Mouse (Mus musculus) brain, adult 2 months (tissue): ENCODE measurements around the gene Plekhn1.

Source experiments
- DNase-seq: peaks from one replicate; pipeline ENCODE4 v3.0.0; 2011; ENCODE audit warnings: low read depth, low spot score

The Plekhn1 gene

GRCm38 (mm10) chr4:156215649-156216048 lies 19.0 kb downstream of the Plekhn1 start, which contains the start of gene Perm1:
Perm1 (plus strand) TSS chr4:156215868.
- peak; percentile 40 for DNase-seq

- no peak for DNase-seq
Observed at GRCm38 (mm10) chr4:156213134-156213533, 21.5 kb downstream of the Plekhn1 start.

GRCm38 (mm10) chr4:156209963-156210635 lies 24.6 kb downstream of the Plekhn1 start:
- DNase-seq: peak; percentile 31

GRCm38 (mm10) chr4:156208872-156209271 lies 25.8 kb downstream of the Plekhn1 start:
- DNase-seq: no peak

- peak; percentile 36 for DNase-seq
Observed at GRCm38 (mm10) chr4:156203413-156204131, 31.1 kb downstream of the Plekhn1 start.

GRCm38 (mm10) chr4:156203001-156203412 lies 31.6 kb downstream of the Plekhn1 start, which contains the start of gene AW011738:
AW011738 (plus strand) TSS chr4:156203304.
- DNase-seq: peak; percentile 90

- DNase-seq: peak; percentile 16
Observed at GRCm38 (mm10) chr4:156202462-156202893, 32.2 kb downstream of the Plekhn1 start.

- DNase-seq: peak; percentile 53
Observed at GRCm38 (mm10) chr4:156200623-156201475, 33.8 kb downstream of the Plekhn1 start, which contains the start of gene Isg15. Isg15 (minus strand) TSS chr4:156200818.

GRCm38 (mm10) chr4:156197829-156198205 lies 36.8 kb downstream of the Plekhn1 start:
- peak; percentile 89 for DNase-seq

- DNase-seq: peak; percentile 75
Observed at GRCm38 (mm10) chr4:156197131-156197828, 37.4 kb downstream of the Plekhn1 start, which contains the start of gene Agrn. Agrn (minus strand) TSS chr4:156197488.

DNA sequence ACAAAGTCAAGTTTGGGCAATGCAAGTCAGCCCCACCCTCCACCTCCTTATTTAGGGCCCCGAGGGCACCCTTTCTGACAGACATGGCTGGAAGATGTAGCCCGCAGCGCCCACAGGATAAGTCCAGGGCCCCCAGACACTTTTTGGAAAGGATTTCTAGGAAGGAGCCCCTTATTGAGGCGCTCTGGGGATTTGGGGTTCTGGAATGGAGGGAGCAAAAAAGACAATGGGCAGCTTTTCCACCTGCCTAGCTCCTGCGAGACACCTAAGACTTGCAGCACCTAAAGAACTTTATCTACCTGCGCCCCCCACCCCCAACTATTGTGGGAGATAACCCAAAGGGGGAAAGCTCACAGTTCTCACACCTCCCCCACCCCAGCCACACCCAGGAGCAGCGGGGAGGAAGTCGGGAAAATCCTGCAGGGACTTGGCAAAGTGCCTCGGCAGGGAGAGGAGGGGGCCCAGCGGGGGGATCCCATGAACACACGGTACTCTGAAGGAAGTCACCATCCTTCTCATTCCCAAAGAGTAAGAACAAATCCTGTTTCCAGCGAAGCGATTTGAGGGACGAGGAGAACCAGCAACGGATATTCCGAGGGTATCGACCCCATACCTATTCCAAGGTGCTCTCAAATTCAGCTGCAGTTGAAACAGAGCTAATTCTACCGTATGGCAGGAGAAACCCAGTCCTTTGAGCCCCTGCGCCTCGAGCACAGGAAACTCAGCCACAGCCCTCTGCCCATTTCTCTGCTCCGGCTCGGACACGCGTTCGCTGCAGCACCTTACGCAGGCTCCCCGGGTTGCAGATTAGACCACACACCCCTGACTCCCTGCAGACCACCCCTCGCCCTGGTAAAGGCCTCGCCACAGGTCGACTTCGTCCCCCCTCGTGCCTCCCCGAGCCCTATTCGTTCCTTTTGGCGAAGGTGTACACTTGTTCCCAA lies 38.5 kb downstream of the Plekhn1 start:
- DNase-seq: peak; percentile 20

GRCm38 (mm10) chr4:156194346-156194745 lies 40.3 kb downstream of the Plekhn1 start:
- no peak for DNase-seq

- no peak for DNase-seq
Observed at GRCm38 (mm10) chr4:156193906-156194305, 40.8 kb downstream of the Plekhn1 start.

GRCm38 (mm10) chr4:156193200-156193590 lies 41.5 kb downstream of the Plekhn1 start:
- no peak for DNase-seq

DNA sequence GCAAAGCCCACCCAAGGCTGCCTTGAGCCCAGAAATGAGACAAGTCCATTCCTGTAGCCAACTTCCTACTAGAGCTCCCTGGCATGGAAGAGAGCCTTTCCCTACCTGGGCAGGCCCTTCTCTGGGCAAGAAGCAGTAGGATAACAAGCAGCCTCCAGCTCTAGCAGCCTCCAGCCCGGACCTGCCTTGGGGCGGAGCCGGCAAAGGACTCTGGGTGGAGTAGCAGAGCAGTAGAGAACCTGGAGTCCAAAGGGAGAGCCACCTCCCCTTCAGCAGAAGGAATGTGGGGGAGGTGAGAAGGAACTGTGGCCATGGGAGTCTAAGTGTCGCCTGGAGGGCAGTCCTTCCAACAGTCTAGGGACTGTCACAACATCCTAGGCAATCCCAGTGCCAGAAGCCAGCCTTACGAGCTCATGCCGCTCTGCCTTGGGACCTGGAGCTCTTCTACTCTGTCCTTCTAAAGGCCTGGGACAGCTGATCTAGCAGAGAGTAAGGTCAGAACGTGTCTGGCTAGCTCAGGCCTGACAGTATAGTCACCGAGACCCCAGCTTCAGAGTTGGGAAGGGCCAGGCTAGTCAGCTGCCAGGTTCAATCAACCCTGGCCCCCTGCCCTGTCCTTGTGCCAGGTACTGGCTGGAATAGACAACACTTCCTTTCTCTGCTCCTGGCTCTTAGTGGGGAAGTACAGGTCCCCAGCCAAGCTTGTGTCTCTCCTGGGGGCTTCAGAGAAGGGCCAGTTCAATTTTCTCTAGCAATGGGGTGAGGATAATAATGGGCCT lies 42.0 kb downstream of the Plekhn1 start:
- no peak for DNase-seq

DNA sequence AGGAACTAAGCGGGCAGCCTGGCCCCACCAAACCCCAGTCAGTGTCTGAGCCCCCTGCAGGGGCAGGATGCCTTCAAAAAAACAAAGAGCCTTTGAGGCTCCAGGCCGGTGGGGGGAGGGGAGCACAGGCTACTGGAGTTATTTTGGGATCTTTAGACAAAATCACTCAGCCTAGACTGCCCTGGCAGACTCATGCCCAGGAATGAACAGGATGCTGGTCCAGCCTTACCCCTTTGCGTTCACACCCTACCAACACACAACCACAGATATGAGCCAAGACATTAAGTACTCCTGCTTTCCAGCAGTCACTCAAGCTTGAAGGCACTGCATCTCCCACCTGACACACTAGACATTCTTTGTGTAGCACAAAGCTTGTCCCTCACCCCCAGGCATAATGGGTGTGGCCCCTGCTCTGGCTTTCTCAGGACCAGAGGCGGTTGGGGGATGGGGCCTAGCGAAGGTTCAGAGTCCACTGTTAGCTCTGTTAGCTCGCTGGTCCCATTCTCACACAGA lies 45.8 kb downstream of the Plekhn1 start:
- DNase-seq: peak; percentile 44

DNA sequence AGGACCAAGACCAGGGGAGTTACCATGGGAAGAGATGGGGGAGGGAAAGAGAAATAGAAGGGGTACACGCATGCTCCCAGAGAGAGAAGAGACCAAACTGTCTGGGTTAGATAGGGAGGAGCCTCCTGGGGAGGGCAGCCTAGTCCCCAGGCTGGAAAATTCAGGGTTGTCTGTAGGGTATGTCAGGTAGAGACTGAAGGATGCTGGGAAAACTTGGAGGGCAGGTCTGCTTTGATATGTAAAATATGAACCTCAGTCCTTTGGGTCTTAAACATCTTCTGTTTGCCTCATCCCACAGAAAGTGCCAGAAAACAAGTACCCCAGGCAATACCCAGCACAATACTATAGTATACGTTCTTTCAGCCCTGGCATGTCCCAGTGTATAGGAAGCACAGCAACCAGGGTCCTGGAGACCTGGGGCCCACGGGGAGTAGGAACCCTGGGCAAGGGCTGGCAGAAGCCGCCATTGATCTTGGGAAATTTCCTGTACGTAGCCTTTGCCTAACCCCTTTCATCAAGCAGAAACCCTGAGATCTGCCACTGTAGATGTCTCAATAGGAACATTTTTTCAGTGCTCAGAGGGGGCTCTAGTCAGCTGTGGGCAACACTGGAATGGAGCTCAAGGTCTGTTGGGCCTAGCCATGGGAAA lies 46.4 kb downstream of the Plekhn1 start:
- no peak for DNase-seq
